Mouse (Mus musculus) hindbrain, embryonic 13.5 days (tissue): ENCODE measurements at regions not wholly inside any gene's neighbourhood (a gene's known extent, or its start where the extent isn't known, plus 50 kb on each side); places are given as distances from the start of the nearest gene placed in this dataset.
"Not testable (repeated sequence)": the region's sequence is repeated elsewhere in the genome, so short reads cannot be mapped to it uniquely, and the experiment has no call there.

ENCODE experiments used
- ATAC-seq: fragments of 200-750 bp; cut with Nextera tagmentation; 2 replicates; pipeline ENCODE4 v1.8.0; 2017; ENCODE audit warnings: moderate TSS enrichment; ENCODE audit not compliant: low FRiP score
- H3K27ac ChIP-seq: fragments of 300-500 bp; sonication (generic); 2 replicates; pipeline ENCODE4 v1.5.1; 2015; ENCODE audit warnings: inconsistent platforms, mild to moderate bottlenecking, moderate library complexity
- H3K27me3 ChIP-seq: fragments of 300-500 bp; sonication (generic); 2 replicates; pipeline ENCODE4 v1.6.1; 2015; ENCODE audit warnings: mild to moderate bottlenecking, inconsistent platforms
- H3K36me3 ChIP-seq: fragments of 300-500 bp; sonication (generic); 2 replicates; pipeline ENCODE4 v1.6.1; 2015; ENCODE audit warnings: mild to moderate bottlenecking, inconsistent platforms
- H3K4me1 ChIP-seq: fragments of 300-500 bp; sonication (generic); replicated peaks from 2 replicates; pipeline ENCODE4 v1.6.1; 2015; ENCODE audit warnings: inconsistent platforms
- H3K4me2 ChIP-seq: fragments of 300-500 bp; sonication (generic); 2 replicates; pipeline ENCODE4 v1.6.1; 2015; ENCODE audit warnings: inconsistent platforms, mild to moderate bottlenecking, moderate library complexity
- H3K4me3 ChIP-seq: fragments of 300-500 bp; sonication (generic); 2 replicates; pipeline ENCODE4 v1.5.1; 2015; ENCODE audit warnings: mild to moderate bottlenecking, inconsistent platforms
- H3K9ac ChIP-seq: fragments of 300-500 bp; sonication (generic); 2 replicates; pipeline ENCODE4 v1.6.1; 2015; ENCODE audit warnings: mild to moderate bottlenecking, inconsistent platforms
- H3K9me3 ChIP-seq: fragments of 300-500 bp; sonication (generic); 2 replicates; pipeline ENCODE4 v1.6.1; 2016; ENCODE audit warnings: inconsistent platforms
- WGBS: fragments of 180-500 bp; shearing (Covaris S2); methylation state at CpG from one replicate; pipeline ENCODE4 v1.1.7; 2015; 5-methylcytosine and 5-hydroxymethylcytosine counted together

DNA sequence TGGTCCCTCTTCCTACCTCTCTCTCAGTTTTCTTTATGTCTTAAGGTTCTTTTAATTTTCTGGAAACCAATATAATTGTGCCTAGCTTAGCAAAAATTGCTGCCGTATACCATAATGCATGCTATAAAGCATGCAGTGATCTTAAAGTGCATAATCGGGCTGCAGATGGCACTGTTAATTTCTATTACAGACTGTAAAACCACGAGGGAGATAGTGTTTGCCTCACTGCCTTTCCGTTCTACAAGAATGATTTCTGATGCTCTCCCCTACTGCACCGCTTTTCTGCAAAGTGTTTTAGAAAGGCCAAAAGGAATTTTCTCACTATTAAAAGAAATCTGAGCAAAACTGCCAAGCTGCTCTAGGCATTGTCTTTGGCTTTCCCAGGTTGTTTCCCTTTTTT is 357.6 kb downstream of the Tusc1 start:
- WGBS, result 55% methylated on average over 5 of the region's 5 CpGs
- H3K36me3 ChIP-seq, result no peaks in the 10 kb centered on the region
- peak; percentile 68; the same call in 1 of the 2 replicates for ATAC-seq
- H3K4me2 ChIP-seq, result no peak overlapping the region
- no peak overlapping the region for H3K4me3 ChIP-seq
- H3K4me1 ChIP-seq, result no peaks in the 10 kb centered on the region
- no peaks in the 10 kb centered on the region for H3K27me3 ChIP-seq
- no peaks in the 10 kb centered on the region for H3K9me3 ChIP-seq
- H3K9ac ChIP-seq, result no peak overlapping the region
- no peak overlapping the region for H3K27ac ChIP-seq

DNA sequence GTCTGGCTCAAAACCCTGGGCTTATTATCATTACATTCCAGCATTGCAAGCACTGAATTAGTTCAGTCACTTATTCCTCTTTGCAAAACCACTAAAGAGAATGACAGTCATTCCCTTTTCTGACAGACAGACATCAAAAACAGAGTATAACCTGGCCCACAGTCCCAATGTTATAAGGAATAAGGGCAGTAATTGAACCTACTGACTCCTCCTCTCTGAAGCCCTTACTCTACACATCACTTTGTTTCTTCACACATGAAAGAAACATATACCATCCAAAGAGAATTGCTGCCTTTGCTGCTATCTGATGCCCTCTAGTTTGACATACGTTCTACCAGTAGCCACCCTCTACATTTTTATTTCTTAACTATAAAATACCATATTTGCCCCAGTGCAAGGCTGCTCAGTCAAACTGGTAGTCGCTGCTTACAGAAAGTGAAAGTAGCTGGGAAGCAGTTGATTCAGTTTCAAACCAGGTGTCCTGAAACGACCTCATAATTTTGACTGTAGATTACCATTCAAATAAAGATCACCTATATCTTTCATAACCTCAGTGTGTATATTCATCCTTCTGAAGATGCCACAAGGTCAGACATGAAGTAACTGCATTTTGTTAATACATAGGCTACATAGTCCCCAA is 393.1 kb downstream of the Tusc1 start:
- no peaks in the 10 kb centered on the region for H3K4me1 ChIP-seq
- H3K27ac ChIP-seq, result no peak overlapping the region
- no peak overlapping the region for H3K4me3 ChIP-seq
- H3K36me3 ChIP-seq, result no peaks in the 10 kb centered on the region
- no peaks in the 10 kb centered on the region for H3K9me3 ChIP-seq
- no peak for ATAC-seq
- WGBS, result 83% methylated on average over 3 of the region's 3 CpGs
- no peak overlapping the region for H3K9ac ChIP-seq
- H3K4me2 ChIP-seq, result no peak overlapping the region
- no peaks in the 10 kb centered on the region for H3K27me3 ChIP-seq

DNA sequence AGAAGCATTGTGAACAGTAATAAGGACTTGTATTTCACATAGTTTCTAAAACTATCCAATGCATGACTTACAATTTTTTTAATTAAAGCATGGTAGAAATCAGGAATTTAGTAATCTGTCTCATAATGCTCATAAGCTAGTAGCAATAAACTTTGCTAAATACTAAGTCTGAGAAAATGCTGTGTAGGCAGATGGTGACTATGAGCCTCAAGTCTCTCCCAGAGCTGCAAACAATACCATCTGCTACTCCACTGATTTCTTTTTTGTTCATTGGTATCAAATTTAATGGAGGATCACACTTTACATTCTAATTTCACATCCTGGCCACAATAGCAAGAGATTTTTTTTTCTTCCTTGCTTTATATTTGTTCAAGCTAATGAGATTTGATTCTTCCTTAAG is 404.0 kb downstream of the Tusc1 start:
- no peak for ATAC-seq
- Histone ChIP-seq H3K4me2 (no peak overlapping the region), H3K36me3 (no peaks in the 10 kb centered on the region), H3K9me3 (no peaks in the 10 kb centered on the region), H3K27me3 (no peaks in the 10 kb centered on the region), H3K27ac (no peak overlapping the region), H3K9ac (no peak overlapping the region), H3K4me1 (no peaks in the 10 kb centered on the region), H3K4me3 (no peak overlapping the region)

DNA sequence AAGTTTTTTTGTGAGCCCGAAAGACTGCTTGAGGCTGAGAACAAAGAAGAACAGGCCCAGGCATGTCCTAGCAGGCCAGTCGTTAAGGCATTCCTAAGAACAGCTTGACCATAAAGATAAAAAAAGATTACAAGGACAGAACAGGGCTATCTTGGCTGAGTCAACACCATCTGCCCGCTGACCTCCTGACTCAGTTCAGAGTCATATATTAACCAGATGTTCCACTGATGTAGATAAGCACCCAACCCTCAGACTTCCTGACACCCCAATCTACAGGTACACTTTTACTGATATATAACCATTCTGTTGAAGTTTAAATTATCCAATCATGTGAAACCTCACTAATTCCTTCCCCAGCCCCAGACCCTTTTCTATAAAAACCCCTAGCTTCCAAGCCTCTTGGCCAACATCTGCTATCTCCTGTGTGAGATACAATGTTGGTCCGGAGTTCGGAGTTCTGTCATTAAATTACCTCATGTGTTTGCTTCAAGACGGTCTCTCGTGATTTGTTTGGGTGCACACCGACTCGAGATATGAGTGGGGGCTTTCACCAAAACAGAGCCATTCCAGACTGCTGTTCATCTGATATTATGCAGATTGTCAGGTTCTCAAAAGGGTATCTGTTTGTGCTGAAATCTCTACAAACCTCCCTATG is 413.8 kb downstream of the Tusc1 start:
- no peak overlapping the region for H3K9ac ChIP-seq
- H3K27ac ChIP-seq, result no peak overlapping the region
- no peak overlapping the region for H3K4me2 ChIP-seq
- H3K27me3 ChIP-seq, result no peaks in the 10 kb centered on the region
- H3K4me3 ChIP-seq, result no peak overlapping the region
- no peaks in the 10 kb centered on the region for H3K36me3 ChIP-seq
- no peaks in the 10 kb centered on the region for H3K9me3 ChIP-seq
- WGBS, result 91% methylated on average over 9 of the region's 9 CpGs
- no peak for ATAC-seq
- H3K4me1 ChIP-seq, result no peaks in the 10 kb centered on the region

DNA sequence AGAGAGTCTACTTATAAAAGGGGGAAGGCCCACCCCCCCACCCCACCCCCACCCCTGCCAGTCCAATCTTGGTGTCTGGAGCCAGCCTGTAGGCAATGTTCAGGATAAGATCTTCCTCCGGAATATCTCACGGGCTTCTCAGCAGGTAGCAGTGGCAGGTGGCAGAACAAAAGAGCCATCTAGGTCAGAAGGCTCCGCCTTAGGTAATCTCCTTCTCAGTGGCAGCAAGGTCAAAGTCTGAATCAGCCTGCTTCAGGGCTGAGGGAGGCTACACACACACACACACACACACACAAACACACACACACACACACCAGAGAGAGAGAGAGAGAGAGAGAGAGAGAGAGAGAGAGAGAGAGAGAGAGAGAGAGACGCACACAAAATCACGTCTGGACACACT is 431.8 kb downstream of the Tusc1 start:
- not testable (repeated sequence) for H3K9ac ChIP-seq, H3K4me1 ChIP-seq, H3K36me3 ChIP-seq, ATAC-seq, H3K4me2 ChIP-seq, H3K9me3 ChIP-seq, H3K27ac ChIP-seq, H3K4me3 ChIP-seq, H3K27me3 ChIP-seq
- WGBS, result 63% methylated on average over 5 of the region's 5 CpGs
